Mouse (Mus musculus): Measurements from ENCODE around the gene Ifi211. TPM values are rescaled to one million over a fixed set of nuclear protein-coding genes. Genes with fewer than 3 reads are reported as not detected.
"Not testable (repeated sequence)": the region's sequence is repeated elsewhere in the genome, so short reads cannot be mapped to it uniquely, and the experiment has no call there.

Gene Ifi211
- polyA plus RNA-seq, 1 experiment from 2014 or later = 0.50 TPM

GRCm38 (mm10) chr1:173889741-173890140, 23.1 kb downstream of the Ifi211 start:
- H3K4me3 ChIP-seq (ENCODE audit: low read depth, low read length); H3K36me3 ChIP-seq (ENCODE audit: control insufficient read depth, insufficient read depth, low read length); H3K9me3 ChIP-seq (ENCODE audit: control insufficient read depth, low read length); ATAC-seq (ENCODE audit: insufficient read depth, low FRiP score, low TSS enrichment); H3K27ac ChIP-seq (ENCODE audit: low read depth, low read length); H3K4me2 ChIP-seq (ENCODE audit: low read depth); H3K27me3 ChIP-seq (ENCODE audit: control insufficient read depth, insufficient read depth, low read length); H3K4me1 ChIP-seq (ENCODE audit: control insufficient read depth, insufficient read depth, low read length); DNase-seq (ENCODE audit: low spot score); H3K9ac ChIP-seq (ENCODE audit: low read length): not testable (repeated sequence)

GRCm38 (mm10) chr1:173887026-173887787, 25.6 kb downstream of the Ifi211 start:
- ATAC-seq (ENCODE audit: insufficient read depth, low FRiP score, low TSS enrichment); H3K36me3 ChIP-seq (ENCODE audit: control insufficient read depth, insufficient read depth, low read length): not testable (repeated sequence)

GRCm38 (mm10) chr1:173880004-173880666, 32.7 kb downstream of the Ifi211 start:
- 78% methylated on average over 3 of the region's 3 CpGs for WGBS
- not testable (repeated sequence) for DNase-seq (ENCODE audit: low spot score); H3K9ac ChIP-seq (ENCODE audit: low read length); H3K27ac ChIP-seq (ENCODE audit: low read depth, low read length); ATAC-seq (ENCODE audit: insufficient read depth, low FRiP score, low TSS enrichment); H3K27me3 ChIP-seq (ENCODE audit: control insufficient read depth, insufficient read depth, low read length); H3K4me2 ChIP-seq (ENCODE audit: low read depth); H3K9me3 ChIP-seq (ENCODE audit: control insufficient read depth, low read length); H3K4me1 ChIP-seq (ENCODE audit: control insufficient read depth, insufficient read depth, low read length); H3K36me3 ChIP-seq (ENCODE audit: control insufficient read depth, insufficient read depth, low read length); H3K4me3 ChIP-seq (ENCODE audit: low read depth, low read length)

More at GRCm38 (mm10) chr1:173887026-173887787, 25.6 kb downstream of the Ifi211 start:
- H3K4me3 ChIP-seq (ENCODE audit: low read depth, low read length); DNase-seq (ENCODE audit: low spot score); H3K4me2 ChIP-seq (ENCODE audit: low read depth); H3K4me1 ChIP-seq (ENCODE audit: control insufficient read depth, insufficient read depth, low read length); H3K27me3 ChIP-seq (ENCODE audit: control insufficient read depth, insufficient read depth, low read length); H3K9ac ChIP-seq (ENCODE audit: low read length); H3K27ac ChIP-seq (ENCODE audit: low read depth, low read length); H3K9me3 ChIP-seq (ENCODE audit: control insufficient read depth, low read length): not testable (repeated sequence)
- no CpG with 5 or more reads among the region's 2 CpGs for WGBS

- WGBS = 87% methylated on average over 5 of the region's 5 CpGs
- H3K9ac ChIP-seq (ENCODE audit: low read length); H3K27me3 ChIP-seq (ENCODE audit: control insufficient read depth, insufficient read depth, low read length); H3K4me2 ChIP-seq (ENCODE audit: low read depth); H3K4me1 ChIP-seq (ENCODE audit: control insufficient read depth, insufficient read depth, low read length); H3K9me3 ChIP-seq (ENCODE audit: control insufficient read depth, low read length); H3K36me3 ChIP-seq (ENCODE audit: control insufficient read depth, insufficient read depth, low read length); DNase-seq (ENCODE audit: low spot score); H3K27ac ChIP-seq (ENCODE audit: low read depth, low read length); ATAC-seq (ENCODE audit: insufficient read depth, low FRiP score, low TSS enrichment); H3K4me3 ChIP-seq (ENCODE audit: low read depth, low read length): not testable (repeated sequence)
Observed at GRCm38 (mm10) chr1:173879225-173879987, 33.4 kb downstream of the Ifi211 start.

- WGBS = 92% methylated on average over 6 of the region's 6 CpGs
- not testable (repeated sequence) for H3K36me3 ChIP-seq (ENCODE audit: control insufficient read depth, insufficient read depth, low read length); ATAC-seq (ENCODE audit: insufficient read depth, low FRiP score, low TSS enrichment); H3K9me3 ChIP-seq (ENCODE audit: control insufficient read depth, low read length); DNase-seq (ENCODE audit: low spot score); H3K27ac ChIP-seq (ENCODE audit: low read depth, low read length); H3K4me2 ChIP-seq (ENCODE audit: low read depth); H3K4me1 ChIP-seq (ENCODE audit: control insufficient read depth, insufficient read depth, low read length); H3K9ac ChIP-seq (ENCODE audit: low read length); H3K4me3 ChIP-seq (ENCODE audit: low read depth, low read length); H3K27me3 ChIP-seq (ENCODE audit: control insufficient read depth, insufficient read depth, low read length)
Observed at GRCm38 (mm10) chr1:173878264-173878663, 34.6 kb downstream of the Ifi211 start.

GRCm38 (mm10) chr1:173877125-173877524, 35.7 kb downstream of the Ifi211 start:
- DNase-seq (ENCODE audit: low spot score) = not testable (repeated sequence)

GRCm38 (mm10) chr1:173868586-173868985, 44.3 kb downstream of the Ifi211 start:
- not testable (repeated sequence) for DNase-seq (ENCODE audit: low spot score); H3K27ac ChIP-seq (ENCODE audit: low read depth, low read length); H3K4me2 ChIP-seq (ENCODE audit: low read depth); H3K9ac ChIP-seq (ENCODE audit: low read length); ATAC-seq (ENCODE audit: insufficient read depth, low FRiP score, low TSS enrichment); H3K9me3 ChIP-seq (ENCODE audit: control insufficient read depth, low read length); H3K27me3 ChIP-seq (ENCODE audit: control insufficient read depth, insufficient read depth, low read length); H3K36me3 ChIP-seq (ENCODE audit: control insufficient read depth, insufficient read depth, low read length); H3K4me1 ChIP-seq (ENCODE audit: control insufficient read depth, insufficient read depth, low read length); H3K4me3 ChIP-seq (ENCODE audit: low read depth, low read length)
- WGBS = 81% methylated on average over 1 of the region's 1 CpGs

More at GRCm38 (mm10) chr1:173877125-173877524, 35.7 kb downstream of the Ifi211 start:
- H3K9me3 ChIP-seq (ENCODE audit: control insufficient read depth, low read length); H3K4me1 ChIP-seq (ENCODE audit: control insufficient read depth, insufficient read depth, low read length); ATAC-seq (ENCODE audit: insufficient read depth, low FRiP score, low TSS enrichment); H3K4me3 ChIP-seq (ENCODE audit: low read depth, low read length); H3K4me2 ChIP-seq (ENCODE audit: low read depth); H3K36me3 ChIP-seq (ENCODE audit: control insufficient read depth, insufficient read depth, low read length); H3K9ac ChIP-seq (ENCODE audit: low read length); H3K27me3 ChIP-seq (ENCODE audit: control insufficient read depth, insufficient read depth, low read length); H3K27ac ChIP-seq (ENCODE audit: low read depth, low read length): not testable (repeated sequence)
- 78% methylated on average over 1 of the region's 1 CpGs for WGBS

GRCm38 (mm10) chr1:173866504-173866903, 46.3 kb downstream of the Ifi211 start:
- Histone ChIP-seq H3K9me3 (ENCODE audit: control insufficient read depth, low read length) (no peaks in the 10 kb centered on the region), H3K4me3 (ENCODE audit: low read depth, low read length) (no peak overlapping the region), H3K36me3 (ENCODE audit: control insufficient read depth, insufficient read depth, low read length) (no peaks in the 10 kb centered on the region), H3K9ac (ENCODE audit: low read length) (no peak overlapping the region), H3K4me1 (ENCODE audit: control insufficient read depth, insufficient read depth, low read length) (no peaks in the 10 kb centered on the region), H3K4me2 (ENCODE audit: low read depth) (no peak overlapping the region), H3K27ac (ENCODE audit: low read depth, low read length) (no peak overlapping the region), H3K27me3 (ENCODE audit: control insufficient read depth, insufficient read depth, low read length) (no peaks in the 10 kb centered on the region)
- 91% methylated on average over 12 of the region's 12 CpGs for WGBS
- ATAC-seq (ENCODE audit: insufficient read depth, low FRiP score, low TSS enrichment) (no peak), DNase-seq (ENCODE audit: low spot score) (no peak)
